Mouse (Mus musculus) midbrain, postnatal 0 days (tissue): Measurements from ENCODE around the gene Taf6l. TPM values are rescaled to one million over a fixed set of nuclear protein-coding genes. Genes with fewer than 3 reads are reported as not detected.

ENCODE experiments used
- ATAC-seq: fragments of 200-750 bp; cut with Nextera tagmentation; 2 replicates; pipeline ENCODE4 v1.8.0; 2017; ENCODE audit warnings: moderate number of reproducible peaks, mild to moderate bottlenecking, moderate TSS enrichment, moderate library complexity; ENCODE audit not compliant: low FRiP score
- DNase-seq: peaks from one replicate; pipeline ENCODE4 v3.0.0-alpha.2; 2015; ENCODE audit warnings: low spot score
- H3K27ac ChIP-seq: fragments of 300-500 bp; sonication (generic); 2 replicates; pipeline ENCODE4 v1.5.1; 2014; ENCODE audit warnings: low read depth, mild to moderate bottlenecking, low read length, mixed read lengths
- H3K27me3 ChIP-seq: fragments of 300-500 bp; sonication (generic); 2 replicates; pipeline ENCODE4 v1.6.1; 2014; ENCODE audit warnings: low read length, control low read depth, mixed read lengths; ENCODE audit not compliant: insufficient read depth
- H3K36me3 ChIP-seq: fragments of 300-500 bp; sonication (generic); 2 replicates; pipeline ENCODE4 v1.6.1; 2014; ENCODE audit warnings: low read length, control low read depth, mixed read lengths; ENCODE audit not compliant: insufficient read depth
- H3K4me1 ChIP-seq: fragments of 300-500 bp; sonication (generic); 2 replicates; pipeline ENCODE4 v1.6.1; 2014; ENCODE audit warnings: mild to moderate bottlenecking, control low read depth, antibody characterized with exemption, low read length, mixed read lengths; ENCODE audit not compliant: insufficient read depth
- H3K4me2 ChIP-seq: fragments of 300-500 bp; sonication (generic); 2 replicates; pipeline ENCODE4 v1.6.1; 2014; ENCODE audit warnings: low read depth, mild to moderate bottlenecking, low read length, mixed read lengths; ENCODE audit not compliant: poor library complexity, severe bottlenecking
- H3K4me3 ChIP-seq: fragments of 300-500 bp; sonication (generic); 2 replicates; pipeline ENCODE4 v1.5.1; 2014; ENCODE audit warnings: low read depth, mild to moderate bottlenecking, low read length, moderate library complexity
- H3K9ac ChIP-seq: fragments of 300-500 bp; sonication (generic); replicated peaks from 2 replicates; pipeline ENCODE4 v1.6.1; 2014; ENCODE audit warnings: mild to moderate bottlenecking, low read length, moderate library complexity, mixed read lengths; ENCODE audit not compliant: poor library complexity, severe bottlenecking
- H3K9me3 ChIP-seq: fragments of 300-500 bp; sonication (generic); 2 replicates; pipeline ENCODE4 v1.6.1; 2016; ENCODE audit warnings: low read length, control low read depth
- CTCF ChIP-seq: IDR thresholded peaks from 2 replicates; pipeline ENCODE4 v1.5.1; 2016; ENCODE audit warnings: antibody characterized with exemption, mild to moderate bottlenecking
- WGBS: fragments of 180-500 bp; shearing (Covaris S2); extraction: QIAGEN DNeasy Blood & Tissue Kit; methylation state at CpG from one replicate; pipeline ENCODE4 v1.1.7; 2014; 5-methylcytosine and 5-hydroxymethylcytosine counted together
- polyA plus RNA-seq: library from polyadenylated mRNA; unstranded; fragments of >200 nt; fragmentation: Nextera tagmentation; extraction: Ambion mirVana; gene quantifications from 2 replicates; pipeline ENCODE4 v1.2.1, GENCODE M21; 2015
- total RNA-seq: library from RNA; depleted of rRNA; stranded (reverse); fragments of >200 nt; gene quantifications from 2 replicates; pipeline ENCODE4 v1.2.3, GENCODE M21; 2014; rRNA removed

Taf6l gene
- total RNA-seq = 32.5 and 38.7 TPM in 2 replicates
- 25.2 and 26.4 TPM in 2 replicates for polyA plus RNA-seq

- peak within 1 kb of the TSS; percentile 77 for H3K27ac ChIP-seq
- peak; percentile 99 for ATAC-seq
- 1% methylated on average over 31 of the region's 32 CpGs for WGBS
Measured at GRCm38 (mm10) chr19:8786008-8786781, at the start of gene Taf6l. TSS of gene Taf6l (minus strand) at chr19:8786417.

GRCm38 (mm10) chr19:8832971-8833370 lies 46.8 kb upstream of the Taf6l start:
- WGBS = 92% methylated on average over 4 of the region's 4 CpGs
- TF ChIP-seq CTCF = no peak
- no peak overlapping the region for H3K27ac ChIP-seq
- no peaks in the 10 kb centered on the region for H3K9me3 ChIP-seq
- DNase-seq (no peak), ATAC-seq (no peak)
- H3K36me3 ChIP-seq = peaks cover 52% of the 10 kb centered on the region
- no peaks in the 10 kb centered on the region for H3K27me3 ChIP-seq
- H3K4me2 ChIP-seq = no peak overlapping the region
- no peak overlapping the region for H3K9ac ChIP-seq
- no peaks in the 10 kb centered on the region for H3K4me1 ChIP-seq
- H3K4me3 ChIP-seq = no peak overlapping the region

More at GRCm38 (mm10) chr19:8786008-8786781, at the start of gene Taf6l:
- DNase-seq = peak; percentile 97
- no peaks in the 10 kb centered on the region for H3K27me3 ChIP-seq
- H3K4me3 ChIP-seq = peak within 1 kb of the TSS; percentile 70
- TF ChIP-seq CTCF = peak; percentile 66
- H3K9me3 ChIP-seq = no peaks in the 10 kb centered on the region
- H3K36me3 ChIP-seq = peaks cover 18% of the 10 kb centered on the region
- H3K4me2 ChIP-seq = peak within 1 kb of the TSS; percentile 66
- no peaks in the 10 kb centered on the region for H3K4me1 ChIP-seq
- H3K9ac ChIP-seq = peak within 1 kb of the TSS; percentile 65

- no peaks in the 10 kb centered on the region for H3K4me1 ChIP-seq
- ATAC-seq = peak; percentile 42; the same call in 1 of the 2 replicates
- TF ChIP-seq CTCF = peak; percentile 41
Measured at GRCm38 (mm10) chr19:8831262-8831661, 45.0 kb upstream of the Taf6l start.

GRCm38 (mm10) chr19:8830664-8831063 lies 44.4 kb upstream of the Taf6l start:
- Histone ChIP-seq H3K4me3 (no peak overlapping the region), H3K9ac (no peak overlapping the region), H3K27me3 (no peaks in the 10 kb centered on the region), H3K36me3 (peaks cover 72% of the 10 kb centered on the region), H3K9me3 (no peaks in the 10 kb centered on the region), H3K4me1 (no peaks in the 10 kb centered on the region), H3K27ac (no peak overlapping the region), H3K4me2 (no peak overlapping the region)
- DNase-seq (peak; percentile 9), ATAC-seq (no peak)
- 82% methylated on average over 8 of the region's 8 CpGs for WGBS
- TF ChIP-seq CTCF = no peak

More at GRCm38 (mm10) chr19:8831262-8831661, 45.0 kb upstream of the Taf6l start:
- no peak overlapping the region for H3K4me2 ChIP-seq
- peak; percentile 47 for DNase-seq
- H3K27me3 ChIP-seq = no peaks in the 10 kb centered on the region
- no peak overlapping the region for H3K9ac ChIP-seq
- 75% methylated on average over 11 of the region's 11 CpGs for WGBS
- H3K9me3 ChIP-seq = no peaks in the 10 kb centered on the region
- no peak overlapping the region for H3K27ac ChIP-seq
- peaks cover 67% of the 10 kb centered on the region for H3K36me3 ChIP-seq
- H3K4me3 ChIP-seq = no peak overlapping the region

- no peak for DNase-seq
- whole genome bisulfite sequencing = 89% methylated on average over 8 of the region's 8 CpGs
- TF ChIP-seq CTCF = no peak
Measured at GRCm38 (mm10) chr19:8829660-8830059, 43.4 kb upstream of the Taf6l start, which contains the start of gene AC129217.1. TSS of gene AC129217.1 (plus strand) at chr19:8829773.

GRCm38 (mm10) chr19:8822696-8823095 lies 36.5 kb upstream of the Taf6l start:
- Histone ChIP-seq H3K27ac (no peak overlapping the region), H3K4me3 (peak overlapping the region; percentile 97; the same call in 1 of the 2 replicates), H3K4me1 (peaks cover 11% of the 10 kb centered on the region), H3K9ac (no peak overlapping the region), H3K4me2 (peak overlapping the region; percentile 89), H3K36me3 (peaks cover 38% of the 10 kb centered on the region), H3K9me3 (no peaks in the 10 kb centered on the region), H3K27me3 (no peaks in the 10 kb centered on the region)
- WGBS = 55% methylated on average over 8 of the region's 8 CpGs
- ATAC-seq (no peak), DNase-seq (no peak)
- TF ChIP-seq CTCF = no peak

More at GRCm38 (mm10) chr19:8829660-8830059, 43.4 kb upstream of the Taf6l start, which contains the start of gene AC129217.1:
- no peaks in the 10 kb centered on the region for H3K27me3 ChIP-seq
- no peak within 1 kb of the TSS for H3K9ac ChIP-seq
- peaks cover 80% of the 10 kb centered on the region for H3K36me3 ChIP-seq
- H3K4me3 ChIP-seq = no peak within 1 kb of the TSS
- H3K4me1 ChIP-seq = no peaks in the 10 kb centered on the region
- ATAC-seq = no peak
- H3K9me3 ChIP-seq = no peaks in the 10 kb centered on the region
- H3K4me2 ChIP-seq = no peak within 1 kb of the TSS
- no peak within 1 kb of the TSS for H3K27ac ChIP-seq
